Mouse (Mus musculus): ENCODE results near the gene Ets1.

The Ets1 gene

DNA sequence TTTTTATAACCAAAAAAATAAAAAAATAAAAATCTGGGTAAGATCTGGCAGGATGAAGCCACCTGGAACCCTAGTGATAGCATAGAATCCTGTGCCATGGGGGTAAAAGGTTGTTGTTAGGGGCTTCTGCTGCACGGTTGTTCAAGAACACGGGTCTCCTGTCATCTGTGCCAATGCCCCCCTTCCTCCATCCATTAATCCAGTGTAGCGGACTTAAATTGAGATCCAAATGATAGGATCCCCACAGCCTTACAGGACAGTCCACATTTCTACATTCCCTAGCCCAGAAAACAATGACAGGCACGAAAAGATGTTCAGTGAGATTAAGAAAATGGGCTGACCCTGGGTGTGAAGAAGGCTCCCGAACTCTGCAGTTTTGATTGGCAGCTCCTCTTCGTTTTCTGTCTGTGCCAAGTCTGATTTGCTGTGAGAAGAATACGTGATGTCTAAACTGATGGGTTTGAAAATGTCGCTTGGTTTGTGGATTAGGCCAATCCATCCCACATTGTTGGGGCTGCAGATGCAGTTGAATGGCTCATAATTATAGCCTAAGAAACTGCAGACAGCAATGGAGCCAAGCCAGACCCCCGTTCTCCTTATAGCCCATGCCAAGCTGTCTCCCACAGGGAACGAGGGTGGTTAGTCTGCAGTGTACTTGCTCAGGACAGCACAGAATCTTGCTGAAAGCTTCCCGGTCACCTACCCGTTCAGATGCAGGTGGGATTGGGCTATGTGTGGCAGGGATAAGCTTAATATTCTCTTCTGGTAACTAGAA lies 55.3 kb downstream of the Ets1 start:
- H3K36me3 ChIP-seq (ENCODE audit: control insufficient read depth, insufficient read depth, low read length, poor library complexity, severe bottlenecking) = no peaks in the 10 kb centered on the region
- DNase-seq (ENCODE audit: low read depth, low spot score) = no peak
- no peaks in the 10 kb centered on the region for H3K27me3 ChIP-seq (ENCODE audit: control insufficient read depth, insufficient read depth, low read length, poor library complexity, severe bottlenecking)

DNA sequence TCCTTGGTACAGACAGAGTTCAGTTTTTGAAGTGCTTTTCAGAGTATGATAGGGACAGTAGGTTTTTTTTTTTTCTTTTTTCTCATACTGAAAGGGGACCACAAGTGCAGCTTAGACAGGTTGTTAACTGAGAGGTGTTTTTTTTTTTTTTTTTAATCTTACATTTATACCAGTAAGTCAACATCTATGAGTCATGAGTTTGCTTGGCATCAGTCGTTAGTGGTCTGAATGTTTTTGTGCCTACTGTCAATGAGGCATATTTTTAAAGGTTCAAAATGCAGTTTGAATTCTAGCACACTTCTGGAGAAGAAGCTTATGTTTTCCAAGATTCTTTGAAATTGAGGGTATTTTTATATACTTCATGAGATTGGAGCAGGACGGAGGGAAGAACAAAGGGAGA lies 56.9 kb downstream of the Ets1 start:
- no peaks in the 10 kb centered on the region for H3K27me3 ChIP-seq (ENCODE audit: control insufficient read depth, insufficient read depth, low read length, poor library complexity, severe bottlenecking)
- peaks cover 4% of the 10 kb centered on the region; the same call in 1 of the 2 replicates for H3K36me3 ChIP-seq (ENCODE audit: control insufficient read depth, insufficient read depth, low read length, poor library complexity, severe bottlenecking)
- no peak for DNase-seq (ENCODE audit: low read depth, low spot score)

DNA sequence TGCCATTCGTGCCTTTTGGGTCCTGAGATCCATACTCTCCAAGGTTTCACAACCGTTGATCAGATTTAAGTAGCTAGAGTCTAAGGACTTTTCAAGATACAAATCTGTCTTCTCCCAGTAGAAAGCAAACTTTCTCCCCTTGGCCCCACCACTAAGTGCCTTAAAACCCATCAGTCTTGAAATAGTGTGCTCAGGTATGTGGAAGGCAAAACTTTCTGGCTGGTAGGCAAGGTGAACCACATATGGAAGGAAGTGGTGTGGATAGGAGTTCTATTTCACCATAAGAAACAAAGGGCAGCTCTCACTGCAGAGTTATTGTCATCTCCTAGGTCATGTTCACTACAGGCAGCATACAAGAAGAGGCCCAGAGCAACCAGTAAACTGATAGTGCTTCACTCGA lies 57.4 kb downstream of the Ets1 start:
- DNase-seq (ENCODE audit: low read depth, low spot score) = no peak
- Histone ChIP-seq H3K27me3 (ENCODE audit: control insufficient read depth, insufficient read depth, low read length, poor library complexity, severe bottlenecking) (no peaks in the 10 kb centered on the region), H3K36me3 (ENCODE audit: control insufficient read depth, insufficient read depth, low read length, poor library complexity, severe bottlenecking) (peaks cover 4% of the 10 kb centered on the region; the same call in 1 of the 2 replicates)

DNA sequence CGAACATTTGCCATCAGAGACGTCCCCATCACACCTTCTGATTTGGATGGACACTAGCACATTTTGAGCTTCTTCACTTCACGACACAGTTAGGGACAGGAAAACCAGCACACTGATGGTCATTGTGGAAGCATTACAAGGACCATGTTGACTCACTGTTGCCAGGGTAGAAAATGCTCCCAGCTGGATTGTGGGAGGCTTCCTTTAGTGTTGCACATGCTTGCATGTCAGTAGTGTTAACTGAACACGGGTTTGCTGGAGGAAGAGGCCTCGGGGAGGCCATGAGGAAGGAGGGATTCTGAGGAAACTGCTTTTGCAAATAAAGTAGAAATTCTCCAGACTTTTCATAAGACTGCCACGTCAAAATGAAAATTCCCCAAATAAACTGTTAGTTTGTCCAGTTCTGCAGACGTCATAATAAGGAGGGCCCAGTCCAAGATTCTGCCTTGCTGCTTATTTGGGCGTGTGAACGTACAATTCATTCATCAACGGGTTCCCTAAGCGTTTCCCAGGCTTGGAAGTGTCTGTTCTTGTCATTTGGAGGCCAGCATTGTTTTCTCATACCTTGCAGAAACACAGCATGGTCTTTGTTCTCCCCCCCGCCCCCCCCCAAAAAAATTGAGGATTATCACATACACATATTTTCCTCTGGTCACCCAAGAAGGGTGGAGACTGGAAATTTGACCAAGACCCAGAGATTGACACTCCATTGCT lies 58.2 kb downstream of the Ets1 start:
- H3K36me3 ChIP-seq (ENCODE audit: control insufficient read depth, insufficient read depth, low read length, poor library complexity, severe bottlenecking) = peaks cover 7% of the 10 kb centered on the region; the same call in 1 of the 2 replicates
- no peak for DNase-seq (ENCODE audit: low read depth, low spot score)
- no peaks in the 10 kb centered on the region for H3K27me3 ChIP-seq (ENCODE audit: control insufficient read depth, insufficient read depth, low read length, poor library complexity, severe bottlenecking)

DNA sequence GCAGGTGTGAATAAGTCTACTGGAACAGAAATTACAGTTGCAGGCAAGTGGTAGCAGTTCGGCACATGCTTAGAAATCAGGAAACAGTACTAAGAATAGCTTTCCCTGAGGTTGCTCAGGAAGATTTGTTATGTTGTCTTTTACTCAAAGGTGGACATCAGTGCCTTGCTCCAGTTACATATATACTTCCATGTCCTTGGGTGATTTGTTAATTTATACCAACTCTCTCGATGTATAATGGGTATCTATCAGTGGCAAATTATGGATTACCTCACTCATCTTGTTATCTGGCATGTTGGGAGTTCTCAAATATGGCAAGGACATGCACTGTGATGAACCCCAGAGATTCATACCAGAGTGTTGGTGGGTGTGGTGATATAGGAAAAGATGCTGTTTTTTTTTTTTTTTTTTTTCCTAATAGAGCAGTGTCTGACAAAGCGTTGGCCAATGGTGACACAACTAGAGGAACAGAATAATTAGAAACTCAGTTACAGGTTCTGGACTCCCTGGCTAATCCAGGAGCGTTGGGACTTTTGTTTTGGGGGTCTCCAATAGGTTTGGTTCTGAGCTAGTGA lies 59.0 kb downstream of the Ets1 start:
- peak; percentile 15 for DNase-seq (ENCODE audit: low read depth, low spot score)
- H3K36me3 ChIP-seq (ENCODE audit: control insufficient read depth, insufficient read depth, low read length, poor library complexity, severe bottlenecking) = peaks cover 7% of the 10 kb centered on the region; the same call in 1 of the 2 replicates
- no peaks in the 10 kb centered on the region for H3K27me3 ChIP-seq (ENCODE audit: control insufficient read depth, insufficient read depth, low read length, poor library complexity, severe bottlenecking)

GRCm38 (mm10) chr9:32695492-32696190 lies 59.6 kb downstream of the Ets1 start:
- Histone ChIP-seq H3K36me3 (ENCODE audit: control insufficient read depth, insufficient read depth, low read length, poor library complexity, severe bottlenecking) (peaks cover 8% of the 10 kb centered on the region; the same call in 1 of the 2 replicates), H3K27me3 (ENCODE audit: control insufficient read depth, insufficient read depth, low read length, poor library complexity, severe bottlenecking) (no peaks in the 10 kb centered on the region)
- peak; percentile 96 for DNase-seq (ENCODE audit: low read depth, low spot score)

DNA sequence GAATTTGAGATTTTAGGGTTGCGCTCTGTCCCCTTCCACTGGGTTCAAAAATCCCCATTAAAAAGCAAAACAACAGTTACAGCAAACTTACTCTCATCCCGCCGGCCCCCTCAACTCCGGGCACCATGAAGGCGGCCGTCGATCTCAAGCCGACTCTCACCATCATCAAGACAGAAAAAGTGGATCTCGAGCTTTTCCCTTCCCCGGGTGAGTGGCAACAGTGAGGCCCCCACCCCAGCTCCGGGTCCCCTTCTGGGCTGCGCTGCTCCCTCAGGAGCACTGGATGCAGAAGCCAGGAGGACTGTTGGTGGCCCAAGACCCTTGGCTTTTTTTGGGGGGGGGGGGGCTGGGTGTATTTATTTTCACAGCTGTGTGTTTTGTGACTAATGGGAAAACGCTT lies 60.2 kb downstream of the Ets1 start:
- Histone ChIP-seq H3K27me3 (ENCODE audit: control insufficient read depth, insufficient read depth, low read length, poor library complexity, severe bottlenecking) (no peaks in the 10 kb centered on the region), H3K36me3 (ENCODE audit: control insufficient read depth, insufficient read depth, low read length, poor library complexity, severe bottlenecking) (peaks cover 14% of the 10 kb centered on the region; the same call in 1 of the 2 replicates)
- no peak for DNase-seq (ENCODE audit: low read depth, low spot score)

GRCm38 (mm10) chr9:32696717-32697116 lies 60.7 kb downstream of the Ets1 start:
- no peaks in the 10 kb centered on the region for H3K27me3 ChIP-seq (ENCODE audit: control insufficient read depth, insufficient read depth, low read length, poor library complexity, severe bottlenecking)
- H3K36me3 ChIP-seq (ENCODE audit: control insufficient read depth, insufficient read depth, low read length, poor library complexity, severe bottlenecking) = peaks cover 16% of the 10 kb centered on the region; the same call in 1 of the 2 replicates
- DNase-seq (ENCODE audit: low read depth, low spot score) = peak; percentile 66

- H3K27me3 ChIP-seq (ENCODE audit: control insufficient read depth, insufficient read depth, low read length, poor library complexity, severe bottlenecking) = no peaks in the 10 kb centered on the region
- H3K36me3 ChIP-seq (ENCODE audit: control insufficient read depth, insufficient read depth, low read length, poor library complexity, severe bottlenecking) = peaks cover 16% of the 10 kb centered on the region; the same call in 1 of the 2 replicates
- peak; percentile 46 for DNase-seq (ENCODE audit: low read depth, low spot score)
Observed at GRCm38 (mm10) chr9:32697291-32698110, 61.5 kb downstream of the Ets1 start.

GRCm38 (mm10) chr9:32698766-32699165 lies 62.7 kb downstream of the Ets1 start:
- H3K36me3 ChIP-seq (ENCODE audit: control insufficient read depth, insufficient read depth, low read length, poor library complexity, severe bottlenecking) = peaks cover 16% of the 10 kb centered on the region; the same call in 1 of the 2 replicates
- no peaks in the 10 kb centered on the region for H3K27me3 ChIP-seq (ENCODE audit: control insufficient read depth, insufficient read depth, low read length, poor library complexity, severe bottlenecking)
- DNase-seq (ENCODE audit: low read depth, low spot score) = peak; percentile 30

DNA sequence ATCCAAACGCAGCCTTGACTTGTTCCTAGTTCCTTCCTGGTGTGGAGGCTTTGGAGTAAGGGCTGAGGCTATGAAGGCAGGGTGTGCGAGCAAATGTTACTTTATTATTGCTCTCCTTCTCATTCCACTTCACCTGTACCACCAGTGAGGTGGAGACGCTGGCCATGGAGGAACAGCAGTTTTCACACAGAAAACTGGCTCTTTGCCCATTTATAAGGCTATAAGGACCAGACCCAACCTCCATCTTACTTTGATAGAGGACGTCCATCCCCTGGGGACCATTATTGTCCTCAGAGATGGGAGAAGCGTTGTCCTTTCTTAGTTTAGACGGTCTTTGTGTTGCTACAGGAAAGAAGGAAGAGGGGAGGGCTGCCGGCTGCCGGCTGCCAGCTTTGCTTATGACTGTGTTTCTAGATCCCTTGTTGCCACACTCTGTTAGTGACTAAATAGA lies 63.4 kb downstream of the Ets1 start:
- Histone ChIP-seq H3K27me3 (ENCODE audit: control insufficient read depth, insufficient read depth, low read length, poor library complexity, severe bottlenecking) (no peaks in the 10 kb centered on the region), H3K36me3 (ENCODE audit: control insufficient read depth, insufficient read depth, low read length, poor library complexity, severe bottlenecking) (peaks cover 19% of the 10 kb centered on the region)
- peak; percentile 56 for DNase-seq (ENCODE audit: low read depth, low spot score)

- no peaks in the 10 kb centered on the region for H3K27me3 ChIP-seq (ENCODE audit: control insufficient read depth, insufficient read depth, low read length, poor library complexity, severe bottlenecking)
- peak; percentile 21 for DNase-seq (ENCODE audit: low read depth, low spot score)
- peaks cover 21% of the 10 kb centered on the region for H3K36me3 ChIP-seq (ENCODE audit: control insufficient read depth, insufficient read depth, low read length, poor library complexity, severe bottlenecking)
Observed at GRCm38 (mm10) chr9:32700091-32700905, 64.3 kb downstream of the Ets1 start.

All from splenic B cell, adult 2 months (primary cell).